Mouse (Mus musculus) stomach, postnatal 0 days (tissue): ENCODE measurements around the gene Cebpb.

Experiments used
- CTCF ChIP-seq: IDR thresholded peaks from 2 replicates; pipeline ENCODE4 v1.5.1; 2016; ENCODE audit warnings: antibody characterized with exemption, low read depth, mild to moderate bottlenecking, moderate library complexity
- EP300 ChIP-seq: optimal IDR thresholded peaks from 2 replicates; pipeline ENCODE3; 2016; ENCODE audit warnings: antibody characterized with exemption

DNA sequence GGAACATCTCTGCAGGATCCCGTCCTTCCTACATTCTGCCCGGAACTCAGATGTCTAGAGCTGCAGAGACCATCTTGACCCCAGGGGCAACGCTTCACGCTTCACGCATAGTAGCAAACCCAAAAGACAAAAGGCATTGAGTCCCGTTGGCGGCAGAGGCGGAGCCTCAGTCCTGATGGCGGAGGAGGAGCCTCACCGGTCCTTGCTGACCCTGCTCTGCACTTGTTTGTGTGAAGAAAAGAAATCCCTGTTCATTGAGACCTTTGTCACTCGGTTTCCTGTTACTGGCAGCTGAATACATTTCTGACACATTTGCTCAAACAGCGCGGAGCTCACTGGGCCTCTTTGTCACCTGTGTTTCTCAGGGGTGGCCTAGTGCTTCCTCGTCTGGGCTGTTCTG, 6.8 kb downstream of the Cebpb start:
- TF ChIP-seq EP300 (no peak), CTCF (no peak)
